Mouse (Mus musculus) ES-CJ7 (cell line): ENCODE data around the gene Nobox.

Experiments
- DNase-seq: peaks from one replicate; pipeline ENCODE4 v3.0.0; 2011; ENCODE audit warnings: low read depth, low spot score

Nobox gene

GRCm38 (mm10) chr6:43274123-43274522, 35.2 kb downstream of the Nobox start:
- DNase-seq, result no peak

GRCm38 (mm10) chr6:43272597-43272996, 36.8 kb downstream of the Nobox start:
- DNase-seq, result no peak

- peak; percentile 42 for DNase-seq
Measured at GRCm38 (mm10) chr6:43266356-43266755, 43.0 kb downstream of the Nobox start.

GRCm38 (mm10) chr6:43265363-43266041, 43.9 kb downstream of the Nobox start, which contains the start of gene Arhgef5:
Arhgef5 (plus strand) TSS chr6:43265582.
- peak; percentile 49 for DNase-seq

GRCm38 (mm10) chr6:43260756-43261155, 48.6 kb downstream of the Nobox start:
- DNase-seq, result no peak

GRCm38 (mm10) chr6:43254193-43254926, 55.0 kb downstream of the Nobox start:
- DNase-seq, result peak; percentile 26
